Mouse (Mus musculus) midbrain, embryonic 12.5 days (tissue): Measurements from ENCODE around the gene Sema6b. TPM values are rescaled to one million over a fixed set of nuclear protein-coding genes. Genes with fewer than 3 reads are reported as not detected.

ENCODE experiments used
- ATAC-seq: fragments of 200-750 bp; cut with Nextera tagmentation; 2 replicates; pipeline ENCODE4 v1.8.0; 2017; ENCODE audit warnings: low read depth, moderate TSS enrichment, moderate library complexity; ENCODE audit not compliant: low FRiP score
- H3K27ac ChIP-seq: fragments of 300-500 bp; sonication (generic); replicated peaks from 2 replicates; pipeline ENCODE4 v1.5.1; 2016; ENCODE audit warnings: mild to moderate bottlenecking
- H3K27me3 ChIP-seq: fragments of 300-500 bp; sonication (generic); 2 replicates; pipeline ENCODE4 v1.6.1; 2016; ENCODE audit warnings: mild to moderate bottlenecking
- H3K36me3 ChIP-seq: fragments of 300-500 bp; sonication (generic); 2 replicates; pipeline ENCODE4 v1.6.1; 2016
- H3K4me1 ChIP-seq: fragments of 300-500 bp; sonication (generic); 2 replicates; pipeline ENCODE4 v1.6.1; 2016
- H3K4me2 ChIP-seq: fragments of 300-500 bp; sonication (generic); replicated peaks from 2 replicates; pipeline ENCODE4 v1.6.1; 2016; ENCODE audit warnings: mild to moderate bottlenecking, moderate library complexity
- H3K4me3 ChIP-seq: fragments of 300-500 bp; sonication (generic); 2 replicates; pipeline ENCODE4 v1.5.1; 2016; ENCODE audit warnings: mild to moderate bottlenecking
- H3K9ac ChIP-seq: fragments of 300-500 bp; sonication (generic); replicated peaks from 2 replicates; pipeline ENCODE4 v1.6.1; 2016; ENCODE audit warnings: mild to moderate bottlenecking, moderate library complexity
- H3K9me3 ChIP-seq: fragments of 300-500 bp; sonication (generic); 2 replicates; pipeline ENCODE4 v1.6.1; 2016; ENCODE audit warnings: mild to moderate bottlenecking
- WGBS: fragments of 180-500 bp; shearing (Covaris S2); methylation state at CpG from one replicate; pipeline ENCODE4 v1.1.7; 2016; 5-methylcytosine and 5-hydroxymethylcytosine counted together
- polyA plus RNA-seq: library from polyadenylated mRNA; unstranded; fragments of >200 nt; fragmentation: Nextera tagmentation; extraction: Ambion mirVana; gene quantifications from 2 replicates; pipeline ENCODE4 v1.2.1, GENCODE M21; 2016

Sema6b gene
- polyA plus RNA-seq, 1 experiment from 2014 or later: 6.5 TPM

GRCm38 (mm10) chr17:56164510-56164909 is 24.4 kb upstream of the Sema6b start:
- WGBS: 82% methylated on average over 3 of the region's 3 CpGs
- Histone ChIP-seq H3K9me3 (no peaks in the 10 kb centered on the region), H3K4me1 (peaks cover 23% of the 10 kb centered on the region), H3K4me3 (no peak overlapping the region), H3K27me3 (peaks cover 16% of the 10 kb centered on the region), H3K9ac (no peak overlapping the region), H3K27ac (no peak overlapping the region), H3K36me3 (no peaks in the 10 kb centered on the region), H3K4me2 (no peak overlapping the region)
- ATAC-seq: no peak

GRCm38 (mm10) chr17:56163523-56164102 is 23.5 kb upstream of the Sema6b start:
- Histone ChIP-seq H3K27me3 (peaks cover 25% of the 10 kb centered on the region), H3K36me3 (no peaks in the 10 kb centered on the region), H3K27ac (no peak overlapping the region), H3K4me2 (peak overlapping the region; percentile 77; the same call in 1 of the 2 replicates), H3K9me3 (no peaks in the 10 kb centered on the region), H3K4me3 (no peak overlapping the region), H3K4me1 (peaks cover 23% of the 10 kb centered on the region), H3K9ac (0 out of 2 replicates have a peak overlapping the region, but pooled peaks have one; percentile 31)
- ATAC-seq: no peak
- WGBS: 84% methylated on average over 6 of the region's 6 CpGs

GRCm38 (mm10) chr17:56162231-56162774 is 22.2 kb upstream of the Sema6b start, which contains the start of gene Tnfaip8l1:
TSS of gene Tnfaip8l1 (plus strand) at chr17:56162477.
- no peaks in the 10 kb centered on the region for H3K36me3 ChIP-seq
- H3K4me1 ChIP-seq: peaks cover 23% of the 10 kb centered on the region
- H3K9ac ChIP-seq: peak within 1 kb of the TSS; percentile 54
- peaks cover 37% of the 10 kb centered on the region for H3K27me3 ChIP-seq
- H3K4me3 ChIP-seq: peak within 1 kb of the TSS; percentile 44
- WGBS: under 1% methylated on average over 30 of the region's 30 CpGs
- peak within 1 kb of the TSS; percentile 77 for H3K4me2 ChIP-seq
- ATAC-seq: peak; percentile 97
- H3K27ac ChIP-seq: no peak within 1 kb of the TSS
- no peaks in the 10 kb centered on the region for H3K9me3 ChIP-seq

- WGBS: 4% methylated on average over 9 of the region's 9 CpGs
- ATAC-seq: peak; percentile 21; the same call in 1 of the 2 replicates
- Histone ChIP-seq H3K27ac (no peak overlapping the region), H3K4me3 (no peak overlapping the region), H3K27me3 (peaks cover 53% of the 10 kb centered on the region), H3K9me3 (no peaks in the 10 kb centered on the region), H3K36me3 (no peaks in the 10 kb centered on the region), H3K9ac (no peak overlapping the region), H3K4me2 (no peak overlapping the region), H3K4me1 (peaks cover 21% of the 10 kb centered on the region)
Observed at GRCm38 (mm10) chr17:56159729-56160128, 19.6 kb upstream of the Sema6b start.

GRCm38 (mm10) chr17:56153643-56154042 is 13.5 kb upstream of the Sema6b start:
- H3K4me2 ChIP-seq: no peak overlapping the region
- peaks cover 17% of the 10 kb centered on the region for H3K4me1 ChIP-seq
- no peak overlapping the region for H3K9ac ChIP-seq
- no peak overlapping the region for H3K27ac ChIP-seq
- no peaks in the 10 kb centered on the region for H3K36me3 ChIP-seq
- peak; percentile 64 for ATAC-seq
- 43% methylated on average over 9 of the region's 9 CpGs for WGBS
- H3K27me3 ChIP-seq: peaks cover 62% of the 10 kb centered on the region
- H3K4me3 ChIP-seq: no peak overlapping the region
- no peaks in the 10 kb centered on the region for H3K9me3 ChIP-seq

- H3K9ac ChIP-seq: no peak overlapping the region
Observed at GRCm38 (mm10) chr17:56149897-56150296, 9.8 kb upstream of the Sema6b start.

GRCm38 (mm10) chr17:56148790-56149618 is 8.9 kb upstream of the Sema6b start:
- Histone ChIP-seq H3K4me1 (peaks cover 28% of the 10 kb centered on the region), H3K9ac (peak overlapping the region; percentile 59), H3K4me3 (peak overlapping the region; percentile 30), H3K4me2 (peak overlapping the region; percentile 54), H3K27ac (no peak overlapping the region), H3K9me3 (no peaks in the 10 kb centered on the region), H3K36me3 (no peaks in the 10 kb centered on the region), H3K27me3 (peaks cover 74% of the 10 kb centered on the region)
- WGBS: under 1% methylated on average over 30 of the region's 30 CpGs
- ATAC-seq: peak; percentile 20

More at GRCm38 (mm10) chr17:56149897-56150296, 9.8 kb upstream of the Sema6b start:
- Histone ChIP-seq H3K4me3 (no peak overlapping the region), H3K27me3 (peaks cover 69% of the 10 kb centered on the region), H3K4me2 (no peak overlapping the region), H3K27ac (no peak overlapping the region), H3K36me3 (no peaks in the 10 kb centered on the region), H3K9me3 (no peaks in the 10 kb centered on the region), H3K4me1 (peaks cover 30% of the 10 kb centered on the region)
- no peak for ATAC-seq
- 52% methylated on average over 2 of the region's 2 CpGs for WGBS

- H3K27ac ChIP-seq: no peak overlapping the region
- WGBS: 18% methylated on average over 9 of the region's 9 CpGs
- ATAC-seq: no peak
- H3K4me2 ChIP-seq: peak overlapping the region; percentile 54
- peaks cover 22% of the 10 kb centered on the region for H3K4me1 ChIP-seq
- no peak overlapping the region for H3K9ac ChIP-seq
- H3K4me3 ChIP-seq: peak overlapping the region; percentile 30; the same call in 1 of the 2 replicates
- peaks cover 81% of the 10 kb centered on the region for H3K27me3 ChIP-seq
- no peaks in the 10 kb centered on the region for H3K36me3 ChIP-seq
- H3K9me3 ChIP-seq: no peaks in the 10 kb centered on the region
Observed at GRCm38 (mm10) chr17:56148280-56148679, 8.1 kb upstream of the Sema6b start.

GRCm38 (mm10) chr17:56147420-56147819 is 7.3 kb upstream of the Sema6b start:
- peaks cover 26% of the 10 kb centered on the region for H3K4me1 ChIP-seq
- ATAC-seq: no peak
- WGBS: 68% methylated on average over 12 of the region's 12 CpGs

GRCm38 (mm10) chr17:56146131-56146530 is 6.0 kb upstream of the Sema6b start:
- H3K9ac ChIP-seq: no peak overlapping the region
- no peak overlapping the region for H3K27ac ChIP-seq
- no peak for ATAC-seq
- peaks cover 97% of the 10 kb centered on the region for H3K27me3 ChIP-seq
- no peaks in the 10 kb centered on the region for H3K36me3 ChIP-seq
- no peaks in the 10 kb centered on the region for H3K9me3 ChIP-seq
- peaks cover 39% of the 10 kb centered on the region for H3K4me1 ChIP-seq
- H3K4me2 ChIP-seq: no peak overlapping the region
- whole genome bisulfite sequencing: 17% methylated on average over 9 of the region's 9 CpGs
- H3K4me3 ChIP-seq: no peak overlapping the region

More at GRCm38 (mm10) chr17:56147420-56147819, 7.3 kb upstream of the Sema6b start:
- peaks cover 90% of the 10 kb centered on the region for H3K27me3 ChIP-seq
- H3K9me3 ChIP-seq: no peaks in the 10 kb centered on the region
- no peak overlapping the region for H3K4me2 ChIP-seq
- H3K36me3 ChIP-seq: no peaks in the 10 kb centered on the region
- H3K9ac ChIP-seq: no peak overlapping the region
- H3K27ac ChIP-seq: no peak overlapping the region
- no peak overlapping the region for H3K4me3 ChIP-seq

- 69% methylated on average over 9 of the region's 9 CpGs for WGBS
- no peak for ATAC-seq
- H3K4me1 ChIP-seq: peaks cover 44% of the 10 kb centered on the region
- H3K27me3 ChIP-seq: peaks cover 97% of the 10 kb centered on the region
- no peak overlapping the region for H3K4me3 ChIP-seq
- H3K27ac ChIP-seq: no peak overlapping the region
- no peaks in the 10 kb centered on the region for H3K9me3 ChIP-seq
- H3K4me2 ChIP-seq: no peak overlapping the region
- no peak overlapping the region for H3K9ac ChIP-seq
- H3K36me3 ChIP-seq: no peaks in the 10 kb centered on the region
Observed at GRCm38 (mm10) chr17:56144546-56144945, 4.4 kb upstream of the Sema6b start.
